Mouse (Mus musculus) mature B cell (primary cell): ENCODE data around the gene Hook1.
"Not testable (repeated sequence)": the region's sequence is repeated elsewhere in the genome, so short reads cannot be mapped to it uniquely, and the experiment has no call there.

Experiments
- in situ Hi-C: fragments of 300-500 bp; cut with MboI; formaldehyde crosslinking; loops from 2 replicates; pipeline ENCODE4 v1.14.3; 2019

The Hook1 gene

GRCm38 (mm10) chr4:95966928-95967724 is at the start of gene Hook1:
Hook1 (plus strand) TSS chr4:95967240.
- in situ Hi-C loops: no loop called here

GRCm38 (mm10) chr4:95917703-95918102 is 49.3 kb upstream of the Hook1 start:
- in situ Hi-C loops: no loop called here

- in situ Hi-C loops: no loop called here
Observed at GRCm38 (mm10) chr4:95920448-95920847, 46.6 kb upstream of the Hook1 start.

GRCm38 (mm10) chr4:95924210-95925184 is 42.5 kb upstream of the Hook1 start:
- in situ Hi-C loops: no loop called here

DNA sequence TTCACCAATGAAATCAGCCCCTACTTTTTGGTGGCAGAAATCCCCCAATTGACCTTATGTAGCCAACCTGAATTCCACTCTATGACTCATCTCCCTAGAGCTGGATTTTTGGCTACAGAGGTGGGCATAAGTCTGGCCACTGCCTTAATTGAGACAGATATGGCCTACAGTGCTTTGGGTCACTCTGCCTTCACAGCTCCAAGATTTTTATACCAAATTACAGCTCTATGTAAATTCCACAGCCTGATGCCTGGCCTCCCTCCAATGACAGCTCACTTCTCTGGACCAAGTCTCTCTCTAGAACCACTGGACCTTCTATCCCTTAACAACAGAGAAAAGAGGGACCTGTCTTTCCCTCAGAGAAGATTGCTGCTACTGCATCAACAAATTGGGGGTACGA is 38.2 kb upstream of the Hook1 start:
- in situ Hi-C loops: no loop called here

- in situ Hi-C loops: no loop called here
Observed at GRCm38 (mm10) chr4:95929936-95930335, 37.1 kb upstream of the Hook1 start.

- in situ Hi-C loops: no loop called here
Observed at GRCm38 (mm10) chr4:95931331-95931730, 35.7 kb upstream of the Hook1 start.

- in situ Hi-C loops: no loop called here
Observed at GRCm38 (mm10) chr4:95933801-95934356, 33.2 kb upstream of the Hook1 start.

DNA sequence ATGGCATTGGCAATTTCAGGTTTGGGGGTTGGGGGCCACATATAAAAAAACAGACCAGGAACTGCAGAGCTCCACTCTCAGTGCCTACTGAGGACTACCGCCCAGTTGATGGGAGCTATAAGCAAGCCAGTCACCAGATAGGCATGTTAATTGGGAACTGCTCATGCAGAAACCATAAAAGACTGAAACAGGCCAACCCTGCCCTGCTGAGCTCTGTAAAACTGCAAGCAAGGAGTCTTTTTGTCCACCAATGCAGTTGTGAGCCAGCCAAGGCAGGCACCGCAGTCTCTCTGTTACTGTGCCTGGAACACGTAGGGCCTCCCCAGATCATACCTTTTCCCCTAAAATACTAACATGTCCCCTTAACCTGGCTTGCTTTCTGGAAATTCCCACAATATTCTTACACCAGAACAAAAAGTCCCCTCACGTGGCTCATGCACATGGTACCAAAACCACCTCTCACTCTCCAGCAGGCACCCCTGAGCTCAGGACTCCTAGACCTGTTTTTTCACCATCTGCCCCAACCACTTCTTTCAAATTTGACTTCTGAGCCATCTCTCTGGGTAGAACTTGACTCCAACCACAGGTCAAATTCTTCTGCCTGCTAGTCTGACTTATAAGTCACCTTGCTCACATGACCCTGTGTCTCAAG is 32.5 kb upstream of the Hook1 start:
- in situ Hi-C loops: no loop called here

DNA sequence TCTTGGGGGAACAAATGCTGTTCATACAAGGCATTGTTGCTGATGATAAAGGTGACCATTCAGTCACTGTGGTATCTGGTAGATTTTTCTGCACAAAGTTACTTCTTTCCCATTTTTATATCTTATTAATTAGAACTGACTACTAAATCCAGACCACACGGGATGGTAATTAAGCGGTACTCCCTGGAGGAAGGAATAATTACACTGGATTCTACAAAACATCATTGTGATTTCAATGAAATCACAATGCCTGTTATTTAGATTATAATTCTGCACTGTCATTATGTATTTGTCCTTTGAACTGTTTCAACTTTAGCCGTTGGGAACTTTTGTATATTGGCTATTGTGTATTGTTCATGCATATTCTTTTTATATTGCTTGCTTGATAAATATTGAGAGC is 28.3 kb upstream of the Hook1 start:
- in situ Hi-C loops: no loop called here

GRCm38 (mm10) chr4:95947896-95948295 is 19.1 kb upstream of the Hook1 start:
- in situ Hi-C loops: no loop called here

DNA sequence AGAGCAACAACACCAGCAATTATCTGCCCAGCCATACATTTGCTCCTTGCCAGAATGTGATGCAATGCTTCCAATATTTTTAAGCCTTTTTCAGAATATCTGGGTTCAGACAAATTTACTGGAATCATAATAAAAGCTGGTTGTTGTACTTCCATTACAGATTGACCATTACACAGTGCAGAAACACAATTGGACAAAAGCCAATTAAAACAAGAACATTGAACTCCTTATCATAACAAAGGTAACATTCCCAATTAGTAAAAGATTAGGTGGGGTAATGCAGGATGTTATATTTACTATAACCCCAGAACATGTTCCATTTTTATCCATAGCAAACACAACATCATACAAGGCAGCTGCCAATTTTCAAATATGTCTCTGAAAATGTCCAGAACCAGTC is 13.7 kb upstream of the Hook1 start:
- in situ Hi-C loops: no loop called here

GRCm38 (mm10) chr4:95982221-95982620 is 15.2 kb downstream of the Hook1 start:
- in situ Hi-C loops: not testable (repeated sequence)

GRCm38 (mm10) chr4:96016875-96017274 is 49.8 kb downstream of the Hook1 start:
- in situ Hi-C loops: no loop called here

DNA sequence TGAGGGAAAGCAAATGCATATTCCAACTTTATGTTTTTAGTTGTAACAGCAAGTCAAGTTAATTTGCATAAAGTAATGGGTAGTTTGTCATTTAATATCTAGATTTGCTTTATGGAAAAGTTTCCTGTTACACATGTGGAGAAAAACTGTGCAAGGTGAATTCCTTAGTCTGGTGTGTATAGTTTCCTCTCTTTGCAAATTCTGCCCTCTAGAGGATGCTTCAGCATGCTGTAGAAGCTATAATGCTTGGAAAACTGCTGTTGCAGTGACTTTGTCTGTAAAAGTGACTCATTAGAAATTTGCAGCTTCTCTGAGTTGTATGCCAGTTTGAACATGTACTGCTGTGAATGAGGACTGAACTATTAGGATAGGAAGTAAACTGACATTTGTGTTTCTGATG is 55.8 kb downstream of the Hook1 start:
- in situ Hi-C loops: no loop called here

DNA sequence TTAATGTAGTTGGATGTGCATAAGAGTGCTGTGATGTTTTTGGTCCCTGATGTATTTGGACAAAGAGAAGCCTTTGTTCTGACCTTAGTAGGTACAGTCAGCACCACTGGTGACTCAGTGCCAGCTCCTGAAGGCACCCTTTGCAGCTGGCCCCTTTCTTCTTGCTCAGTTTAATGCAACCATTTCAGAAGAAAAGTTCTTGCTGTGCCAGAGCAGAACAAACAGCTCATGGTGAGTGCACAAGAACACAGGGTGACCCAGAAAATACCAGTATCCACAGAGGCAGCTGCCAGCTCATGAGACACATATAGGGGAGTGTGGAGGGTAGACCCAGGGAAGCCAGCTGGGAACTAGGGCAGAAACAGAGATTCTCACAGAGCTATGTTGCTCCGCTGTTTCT is 61.4 kb downstream of the Hook1 start:
- in situ Hi-C loops: no loop called here

GRCm38 (mm10) chr4:96060106-96060505 is 93.1 kb downstream of the Hook1 start:
- in situ Hi-C loops: no loop called here

DNA sequence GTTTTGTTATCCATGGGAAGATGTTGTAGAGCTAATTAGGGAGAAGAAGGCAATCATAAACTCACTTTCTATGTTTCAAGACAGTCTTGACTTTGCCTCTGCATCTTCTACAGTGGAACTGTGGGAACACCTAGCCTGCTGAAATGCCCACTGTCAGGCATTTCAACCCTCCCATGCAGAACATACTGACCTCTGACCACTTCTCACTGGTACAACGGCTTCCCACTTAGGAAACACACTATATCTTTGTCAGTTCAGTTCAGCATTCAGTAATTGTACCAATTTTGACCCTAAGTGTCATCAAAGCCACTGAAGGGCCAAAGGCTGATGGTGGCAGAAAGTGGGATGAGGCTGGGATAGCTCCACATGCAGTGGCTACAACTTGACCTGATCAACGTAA is 95.0 kb downstream of the Hook1 start:
- in situ Hi-C loops: no loop called here
